Mouse (Mus musculus): ENCODE data around the gene Mgmt.
A peak's percentile ranks its signal among the peaks of the same experiment; 100 is the strongest.

Mgmt gene

DNA sequence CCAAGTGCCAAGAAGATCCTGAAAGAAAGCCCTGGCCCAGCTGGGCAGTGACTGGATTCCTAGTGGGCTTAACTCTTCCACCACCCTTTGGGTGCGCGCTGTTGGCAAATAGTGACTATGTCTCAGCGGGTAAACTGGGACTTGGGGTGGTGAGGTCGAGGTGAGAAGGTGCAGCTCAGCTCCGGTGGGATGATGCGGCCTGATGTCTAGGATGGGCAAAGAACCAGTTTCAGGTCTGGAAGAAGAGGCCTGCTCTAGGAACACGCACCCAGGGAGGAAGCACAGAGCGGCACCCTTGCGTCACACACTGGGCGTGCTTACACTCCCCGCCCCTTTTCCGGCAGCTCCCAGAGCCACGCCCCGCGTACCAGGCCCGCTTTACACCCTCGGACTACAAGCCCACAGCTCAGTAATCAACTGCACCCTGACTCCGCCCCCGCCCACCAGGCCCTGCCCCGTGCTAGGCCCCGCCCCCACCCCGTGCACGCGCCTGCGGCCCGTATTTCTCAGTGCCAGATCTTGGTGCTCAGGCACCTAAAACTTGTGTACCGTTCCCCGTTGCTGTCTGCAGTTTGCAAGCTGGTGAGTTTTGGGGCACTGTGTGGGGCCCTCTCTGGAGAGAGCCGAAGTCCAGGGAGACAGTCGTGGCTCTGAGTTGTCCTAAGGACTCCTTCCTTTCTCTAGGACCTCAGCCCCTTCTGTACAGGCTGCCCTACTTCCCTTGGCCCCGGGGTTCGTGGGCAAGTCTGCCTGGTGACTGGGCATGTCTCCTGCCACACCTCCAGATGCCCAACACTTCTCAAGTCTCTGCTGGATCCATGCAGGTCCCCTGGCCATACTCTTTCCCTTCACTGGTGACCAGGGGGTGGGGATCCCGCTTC is at the start of gene Mgmt:
Gene Mgmt, plus strand, starts transcription at position 509 of the 881 bp plus-strand sequence.
- DNase-seq (ENCODE audit: extremely low spot score): peak; percentile 95

DNA sequence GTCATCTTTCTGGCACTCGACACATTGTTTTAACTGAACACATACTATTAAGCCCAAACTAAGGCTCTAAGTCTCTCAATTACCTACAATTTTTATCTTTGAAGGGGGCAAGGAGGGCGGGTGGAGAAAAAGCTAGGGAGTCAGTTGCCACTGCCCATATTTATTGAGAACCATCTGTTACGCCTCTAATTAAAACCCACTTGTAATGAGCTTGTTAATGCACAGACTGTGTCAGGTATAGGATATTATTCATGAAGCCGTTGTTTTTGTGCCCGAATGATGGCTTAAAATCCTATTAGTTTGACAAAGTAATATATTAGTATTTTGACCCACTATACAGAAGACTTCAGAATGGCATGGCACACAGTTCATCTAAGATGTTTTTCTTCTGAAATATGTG is 49.6 kb upstream of the Mgmt start:
- no peak for DNase-seq (ENCODE audit: extremely low spot score)

DNA sequence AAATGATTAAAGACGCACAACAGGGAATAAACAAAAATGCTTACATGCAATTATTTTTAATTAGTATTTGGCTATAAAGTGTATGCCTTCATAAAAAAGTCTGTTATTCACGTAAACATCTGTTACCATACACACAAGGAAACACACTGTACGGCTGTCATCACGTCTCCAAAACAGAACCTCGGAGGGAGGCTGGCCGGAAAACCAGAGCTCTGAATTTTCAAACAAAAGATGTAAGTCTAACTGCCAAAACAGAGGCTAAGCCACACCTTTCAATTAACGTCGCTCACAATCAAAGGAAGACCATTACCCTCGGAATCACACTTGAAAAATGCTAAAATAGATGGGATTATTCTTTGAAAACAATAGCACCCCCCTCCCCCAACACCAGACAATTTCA is 49.1 kb upstream of the Mgmt start:
- DNase-seq (ENCODE audit: extremely low spot score): no peak

DNA sequence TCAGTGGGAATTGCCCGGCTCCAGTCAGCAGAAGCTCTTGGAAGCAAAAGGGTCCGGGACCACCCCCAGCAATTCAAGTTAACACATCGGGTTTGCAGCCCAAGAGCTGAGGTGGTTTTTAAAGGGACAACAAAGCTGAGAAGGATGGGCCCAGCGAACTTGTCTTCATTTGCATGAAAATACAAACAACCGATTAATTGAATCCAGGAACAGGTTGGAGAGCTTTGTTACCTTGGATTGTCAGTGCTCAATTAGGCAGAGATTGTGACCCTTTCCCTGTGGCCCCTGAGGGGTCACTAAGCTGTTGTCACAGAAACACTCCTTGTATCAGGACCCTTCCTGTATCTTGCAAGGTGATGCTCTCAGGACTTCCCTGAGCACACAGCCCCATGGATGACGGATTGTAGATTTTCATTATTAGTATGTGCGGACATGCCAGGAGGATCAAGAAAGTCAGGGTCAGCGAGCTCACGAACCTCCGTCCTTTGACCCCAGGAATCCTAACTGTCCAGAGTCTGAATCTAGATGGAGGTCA is 48.3 kb upstream of the Mgmt start:
- DNase-seq (ENCODE audit: extremely low spot score): no peak

DNA sequence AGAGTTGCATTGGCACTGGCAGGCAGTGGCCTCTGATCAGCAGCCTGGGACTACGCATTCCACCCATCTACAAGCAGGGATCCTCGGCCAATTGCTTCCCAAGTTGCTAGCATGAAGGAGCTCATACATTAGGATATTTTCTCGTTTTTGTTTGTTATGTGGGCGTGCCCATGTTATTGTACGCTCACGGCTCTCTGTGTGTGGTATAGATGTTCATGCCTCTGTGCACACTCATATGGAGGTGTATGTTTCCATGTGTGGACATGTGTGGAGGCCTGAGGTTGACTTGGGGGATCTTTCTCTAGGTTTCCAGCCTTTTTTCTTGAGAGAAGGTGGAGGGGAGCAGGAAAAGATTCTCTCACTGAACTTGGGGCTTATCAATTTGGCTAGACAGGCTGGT is 46.8 kb upstream of the Mgmt start:
- DNase-seq (ENCODE audit: extremely low spot score): no peak

DNA sequence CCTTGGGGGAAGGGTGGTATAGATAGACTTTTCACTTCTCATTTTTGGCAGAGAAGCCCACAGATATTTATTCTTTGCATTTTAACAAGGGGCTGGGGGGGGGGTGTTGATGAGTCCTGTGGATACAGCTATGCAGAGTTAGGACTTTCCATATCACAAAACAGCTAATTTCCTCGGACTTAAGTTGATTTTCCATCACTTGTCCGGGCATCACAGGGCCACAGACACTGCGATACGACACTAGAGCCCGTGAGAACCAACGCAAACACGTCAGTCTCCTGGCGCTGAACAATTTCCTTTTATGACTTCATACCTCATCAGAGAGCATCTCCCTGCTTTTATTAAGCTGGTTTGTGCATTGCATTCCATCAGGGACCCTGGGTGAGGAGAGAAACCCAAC is 45.7 kb upstream of the Mgmt start:
- DNase-seq (ENCODE audit: extremely low spot score): no peak

DNA sequence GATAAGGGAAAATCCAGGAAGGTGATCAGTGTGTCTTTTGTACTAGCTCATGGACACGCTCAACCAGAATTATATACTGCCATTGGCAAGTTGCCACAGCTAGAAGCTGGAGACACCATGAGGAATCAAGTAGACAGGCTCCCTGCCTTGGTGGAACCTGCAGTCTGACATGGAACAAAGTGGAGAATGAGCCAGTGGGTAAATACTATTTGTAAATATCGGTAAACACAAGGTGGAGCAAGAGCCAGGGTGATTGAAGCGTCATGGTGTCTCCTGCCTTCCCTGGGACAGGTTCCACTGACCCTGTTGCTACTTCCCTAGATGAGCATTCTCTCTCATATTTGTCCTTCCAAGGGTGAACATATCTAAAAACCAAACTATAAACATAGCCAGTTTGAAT is 44.6 kb upstream of the Mgmt start:
- no peak for DNase-seq (ENCODE audit: extremely low spot score)

DNA sequence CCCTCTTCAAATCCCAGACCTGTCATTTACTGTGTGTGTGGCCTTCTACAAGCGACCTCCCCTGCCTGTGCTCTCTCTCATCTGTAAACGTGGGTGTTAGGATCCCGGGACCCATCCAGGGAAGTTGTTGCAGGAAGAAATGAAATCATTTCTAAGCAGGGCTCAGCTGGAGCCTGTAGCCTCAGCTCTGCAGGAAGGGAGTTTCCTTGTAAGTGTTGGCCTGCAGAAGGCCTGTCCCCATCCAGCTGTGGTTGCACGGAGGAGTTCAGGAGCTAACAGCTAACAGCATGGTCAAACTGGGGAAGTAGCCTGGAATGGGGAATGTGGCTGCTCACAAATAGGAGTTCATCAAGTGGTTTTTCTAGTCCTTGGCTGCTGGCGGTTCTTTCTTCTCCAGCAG is 44.1 kb upstream of the Mgmt start:
- no peak for DNase-seq (ENCODE audit: extremely low spot score)

DNA sequence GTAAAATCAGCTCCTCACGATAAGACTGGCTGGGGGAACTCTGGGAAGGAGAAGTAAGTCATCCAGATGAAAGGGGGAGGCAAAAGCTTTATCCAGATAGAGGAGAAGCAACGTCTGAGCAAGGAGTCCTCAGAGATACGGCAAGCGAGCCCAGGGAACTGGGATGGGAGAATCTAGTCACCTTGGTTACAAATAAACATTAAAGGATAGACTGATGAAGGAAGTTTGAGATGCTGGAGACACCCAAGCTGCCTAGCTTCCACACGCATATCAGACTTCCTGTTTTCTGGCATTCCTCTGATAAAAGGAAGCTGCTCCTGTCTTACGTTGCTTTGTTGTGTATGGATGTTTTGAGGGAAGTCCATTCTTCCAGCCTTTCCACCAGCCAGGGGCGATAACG is 42.5 kb upstream of the Mgmt start:
- DNase-seq (ENCODE audit: extremely low spot score): no peak

DNA sequence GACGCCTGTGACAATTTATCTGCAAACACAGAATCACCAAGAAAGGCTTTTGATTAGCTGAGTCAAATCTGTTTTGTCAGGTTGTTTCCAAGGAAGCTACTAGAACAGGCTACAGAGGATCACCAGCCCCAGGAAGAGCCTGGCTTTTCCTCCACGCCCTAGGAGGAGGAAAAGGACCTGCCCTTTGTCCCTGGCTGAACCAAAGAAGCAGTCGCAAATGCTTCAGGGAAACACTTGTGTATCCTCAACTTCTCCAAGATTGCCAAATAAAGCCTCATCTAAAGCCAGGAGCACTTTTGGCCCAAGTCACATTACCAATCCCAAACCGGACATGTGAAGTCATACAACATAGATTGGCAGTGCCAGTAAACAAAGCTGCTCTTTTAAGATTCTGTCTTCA is 41.7 kb upstream of the Mgmt start:
- DNase-seq (ENCODE audit: extremely low spot score): no peak

DNA sequence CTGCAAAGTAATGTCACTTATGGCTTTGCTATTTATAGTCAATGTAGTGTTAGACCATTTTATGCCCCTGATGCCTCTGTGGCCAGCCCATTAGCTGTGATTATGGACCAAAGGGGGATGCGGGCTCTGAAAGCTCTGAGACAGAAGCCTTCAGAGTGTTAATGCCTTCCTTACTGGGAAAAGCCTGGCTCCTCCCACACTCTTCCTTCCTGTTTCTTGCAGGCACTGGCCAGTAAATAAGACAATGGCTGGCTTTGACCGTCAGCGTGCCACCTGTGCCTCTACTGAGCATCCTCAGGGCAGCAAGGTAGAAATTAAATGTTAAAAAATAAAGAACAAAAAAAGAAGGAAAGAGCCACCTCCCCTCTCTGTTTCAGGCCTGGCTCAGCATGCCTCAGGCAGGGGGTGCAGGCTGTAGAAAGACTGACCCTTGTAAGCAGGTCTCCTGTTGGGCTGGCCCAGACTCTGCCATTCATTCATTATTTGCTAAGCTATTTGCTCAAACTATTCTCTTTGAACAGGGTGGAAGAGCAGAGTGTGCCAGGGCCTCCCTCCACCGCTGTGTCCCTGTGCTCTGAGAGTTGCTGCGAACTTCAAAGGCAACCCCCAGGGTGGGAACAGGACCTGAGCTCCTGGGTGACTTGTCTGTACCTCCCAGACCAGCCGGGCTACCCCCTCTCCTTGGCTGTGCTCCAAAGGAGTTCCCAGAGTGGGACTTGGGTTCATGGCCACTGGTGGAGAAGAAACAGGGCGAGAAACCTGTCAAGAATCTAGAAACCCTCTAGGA is 29.5 kb upstream of the Mgmt start:
- DNase-seq (ENCODE audit: extremely low spot score): no peak

DNA sequence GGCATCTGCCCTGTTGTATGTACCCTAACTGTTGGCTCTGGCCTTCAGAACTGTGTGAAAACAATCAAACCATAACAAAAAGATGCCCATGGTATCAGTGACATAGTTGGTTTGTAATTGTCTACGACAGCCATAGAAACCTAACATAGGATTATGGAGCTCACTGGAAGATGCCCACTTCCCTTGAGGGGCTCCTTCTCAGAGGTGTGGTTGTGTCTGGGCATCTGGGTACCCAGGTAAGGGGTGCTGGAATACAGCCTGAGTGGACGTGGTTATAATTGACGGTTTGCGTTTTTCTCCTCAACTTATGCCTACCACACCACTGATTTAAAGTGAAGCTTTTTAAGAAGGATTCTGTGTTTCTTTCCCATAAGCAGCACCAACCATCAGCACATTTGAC is 28.5 kb upstream of the Mgmt start:
- no peak for DNase-seq (ENCODE audit: extremely low spot score)

DNA sequence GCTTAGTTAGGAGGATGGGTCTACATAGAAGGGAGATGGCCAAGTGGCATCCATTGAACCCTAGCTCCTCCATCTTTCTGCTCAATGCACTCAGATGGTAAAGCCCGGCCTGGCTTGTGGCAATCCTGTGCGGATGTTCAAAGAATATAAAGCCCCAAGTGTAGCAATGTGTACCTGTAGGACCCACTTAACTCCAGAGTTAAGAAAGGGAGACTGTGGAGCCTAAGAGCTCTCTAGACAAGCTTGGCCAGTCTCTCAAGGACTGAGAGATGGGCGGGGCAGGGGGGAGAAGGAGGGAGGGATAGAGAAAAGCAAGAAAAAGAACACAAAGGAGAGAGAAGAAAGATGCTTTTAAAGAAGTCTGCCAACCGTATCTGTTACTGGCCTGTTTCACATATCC is 27.9 kb upstream of the Mgmt start:
- DNase-seq (ENCODE audit: extremely low spot score): no peak

DNA sequence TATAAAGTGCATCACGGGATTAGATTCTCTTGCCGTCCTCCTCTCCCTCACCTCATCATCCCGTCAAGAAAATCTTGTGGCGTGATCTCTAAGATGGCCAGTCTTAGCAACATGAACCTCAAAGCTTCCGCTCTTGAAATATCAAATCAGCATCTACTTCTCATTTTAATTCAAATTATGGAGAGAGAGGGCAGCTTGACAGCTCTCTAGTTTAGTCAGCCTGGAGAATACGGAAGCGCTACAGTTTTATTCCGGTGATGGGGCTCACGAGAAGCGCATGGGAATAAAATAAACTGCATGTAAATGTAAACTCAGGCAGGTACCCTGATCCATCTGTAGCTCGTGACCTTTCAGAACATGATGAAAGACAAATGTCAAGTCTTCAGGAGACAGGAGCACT is 22.9 kb upstream of the Mgmt start:
- DNase-seq (ENCODE audit: extremely low spot score): no peak

DNA sequence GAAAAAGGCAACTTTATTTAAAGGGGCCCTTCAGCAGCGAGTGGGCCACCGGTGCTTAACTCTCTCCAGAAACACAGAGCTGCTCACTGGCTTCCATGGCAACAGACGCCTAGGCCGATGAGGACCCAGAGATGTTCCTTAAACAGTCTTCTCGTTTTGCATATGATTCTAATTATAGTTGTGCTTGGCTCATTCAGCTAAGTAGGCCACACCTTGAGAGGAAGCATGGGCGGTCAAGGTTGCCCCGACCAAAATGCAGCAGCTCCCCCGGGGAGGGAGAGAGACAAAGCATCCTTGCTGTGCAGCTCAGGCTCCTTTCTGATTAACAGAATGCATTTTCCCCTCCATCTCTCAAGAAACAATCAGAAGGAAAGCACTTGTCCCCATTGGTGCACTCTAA is 22.4 kb upstream of the Mgmt start:
- no peak for DNase-seq (ENCODE audit: extremely low spot score)

DNA sequence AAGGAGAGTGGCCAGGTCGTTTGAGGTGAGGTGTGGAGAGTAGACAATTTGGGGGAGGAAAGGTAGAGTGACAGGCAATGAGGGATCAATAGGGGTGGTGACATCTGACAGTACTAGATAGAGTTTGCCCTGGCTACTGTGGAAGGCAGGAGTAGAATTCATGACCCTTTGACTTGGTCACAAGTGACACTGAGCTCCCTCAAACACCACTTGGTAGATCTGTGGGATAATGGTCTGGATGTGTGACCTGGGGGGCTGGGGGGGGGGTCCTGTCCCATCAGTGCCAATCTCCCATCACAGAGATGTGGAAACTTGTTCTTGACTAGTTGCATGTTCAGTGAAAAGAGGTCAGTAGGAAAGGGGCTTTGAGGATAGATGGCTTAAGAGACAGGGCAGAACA is 20.0 kb upstream of the Mgmt start:
- no peak for DNase-seq (ENCODE audit: extremely low spot score)

DNA sequence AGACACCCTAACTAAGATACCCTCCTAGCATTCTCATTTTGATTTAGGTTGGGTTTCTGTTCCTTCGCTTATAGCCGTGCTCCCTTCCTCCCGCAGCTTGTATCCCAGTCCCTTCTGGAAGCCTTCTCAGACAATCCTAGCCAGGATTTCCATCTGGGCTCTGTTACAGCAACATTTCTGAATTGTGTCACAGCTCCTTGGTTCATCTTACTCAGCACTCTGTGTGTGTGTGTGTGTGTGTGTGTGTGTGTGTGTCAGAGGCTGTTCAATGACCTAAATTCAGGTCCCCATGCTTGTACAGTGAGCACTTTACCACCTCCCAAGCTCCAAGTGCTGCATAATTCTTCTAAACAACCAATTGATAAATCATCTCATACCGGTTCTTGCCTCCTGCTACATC is 14.0 kb upstream of the Mgmt start:
- DNase-seq (ENCODE audit: extremely low spot score): no peak

DNA sequence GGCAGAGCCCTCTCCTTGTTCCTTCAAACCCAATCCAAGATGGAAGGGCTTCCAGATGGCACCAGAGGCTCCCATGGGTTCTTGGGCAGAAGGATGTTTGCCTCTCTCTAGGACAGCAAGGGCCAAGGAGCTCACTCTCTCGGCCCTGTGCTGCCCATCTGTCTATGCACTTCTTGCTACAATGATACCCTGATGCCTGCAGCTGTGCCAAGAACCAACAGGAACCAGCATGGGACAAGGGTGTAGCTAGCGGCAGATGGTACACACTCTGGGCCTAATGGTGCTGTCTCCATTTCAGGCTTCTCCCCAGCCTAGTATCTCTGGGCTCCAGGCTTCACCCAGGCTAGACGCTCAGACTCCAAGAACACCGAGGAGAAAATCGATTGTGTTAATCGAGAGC is 6.3 kb upstream of the Mgmt start:
- no peak for DNase-seq (ENCODE audit: extremely low spot score)

DNA sequence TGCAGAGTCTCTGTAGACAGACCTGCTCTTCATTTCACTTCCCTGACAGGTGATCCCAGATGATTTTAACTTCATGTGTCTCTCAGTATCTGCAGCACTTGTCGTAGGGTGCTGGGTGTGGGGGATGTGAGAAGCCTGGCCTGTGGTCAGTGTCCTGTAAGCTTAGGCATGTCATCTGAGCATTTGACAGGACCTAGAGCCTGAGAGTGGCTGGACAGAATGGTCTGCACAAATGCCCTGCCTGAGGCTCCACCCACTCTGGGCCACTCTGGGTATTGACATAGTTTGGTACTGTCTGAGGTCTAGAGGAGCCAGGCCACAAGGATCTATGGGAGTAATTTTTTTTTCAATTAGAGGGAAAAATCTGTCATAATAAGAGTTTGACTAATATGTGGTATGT is 942 bp downstream of the Mgmt start:
- no peak for DNase-seq (ENCODE audit: extremely low spot score)

DNA sequence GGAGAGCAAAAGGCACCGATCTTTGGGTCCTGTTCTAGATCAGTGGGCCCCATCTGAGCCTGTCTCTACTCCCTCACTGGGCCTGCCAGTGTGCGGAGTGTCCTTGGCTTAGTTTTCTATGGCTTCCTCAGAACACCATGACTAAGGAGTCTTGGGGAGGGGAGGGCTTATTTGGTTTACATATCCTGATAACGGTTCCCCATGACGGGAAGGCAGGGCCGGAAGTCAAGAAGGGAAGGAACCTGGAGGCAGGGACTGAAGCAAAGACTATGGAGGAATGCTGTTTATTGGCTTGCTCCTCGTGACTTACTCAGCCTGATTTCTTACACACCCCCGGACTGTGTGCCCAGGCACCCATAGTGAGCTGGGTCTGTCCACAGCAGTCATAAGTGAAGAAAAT is 1.4 kb downstream of the Mgmt start:
- no peak for DNase-seq (ENCODE audit: extremely low spot score)

DNA sequence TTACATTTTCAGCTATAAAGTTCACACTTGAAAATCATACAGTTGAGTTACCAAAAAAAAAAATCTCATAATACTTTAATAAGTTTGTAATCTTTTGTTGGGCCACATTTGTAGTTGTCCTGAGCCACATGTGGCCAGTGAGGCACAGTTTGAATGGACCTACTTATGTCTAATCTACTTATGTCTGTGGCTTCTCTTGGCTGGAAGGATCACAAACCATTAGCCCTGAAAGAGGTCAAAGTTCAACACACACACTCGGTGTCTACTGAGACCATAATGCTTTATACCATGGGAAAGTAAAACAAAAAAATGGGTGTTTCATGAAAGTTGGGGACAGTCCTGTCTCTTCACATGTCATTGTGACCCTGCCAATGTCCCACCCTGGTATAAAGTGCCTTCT is 3.1 kb downstream of the Mgmt start:
- no peak for DNase-seq (ENCODE audit: extremely low spot score)

DNA sequence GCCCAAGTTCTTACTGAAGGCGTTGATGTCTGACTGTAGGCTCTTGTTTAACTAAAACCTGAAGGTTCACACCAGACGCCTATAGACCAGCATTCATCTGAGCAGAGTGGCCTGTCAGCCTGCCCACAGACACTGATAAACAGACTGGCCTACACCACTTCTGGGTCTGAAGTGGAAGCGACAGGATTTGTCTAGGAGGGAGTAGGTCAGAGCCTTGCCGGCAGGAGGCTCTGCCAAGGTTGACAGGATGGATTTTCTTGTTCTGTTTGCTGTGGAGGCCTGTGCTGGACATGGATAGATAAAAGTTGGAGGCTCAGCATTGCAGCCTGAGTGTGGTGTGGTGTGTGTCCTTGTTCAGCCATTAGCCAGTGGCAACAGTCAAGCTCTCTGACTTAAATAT is 3.6 kb downstream of the Mgmt start:
- DNase-seq (ENCODE audit: extremely low spot score): no peak

DNA sequence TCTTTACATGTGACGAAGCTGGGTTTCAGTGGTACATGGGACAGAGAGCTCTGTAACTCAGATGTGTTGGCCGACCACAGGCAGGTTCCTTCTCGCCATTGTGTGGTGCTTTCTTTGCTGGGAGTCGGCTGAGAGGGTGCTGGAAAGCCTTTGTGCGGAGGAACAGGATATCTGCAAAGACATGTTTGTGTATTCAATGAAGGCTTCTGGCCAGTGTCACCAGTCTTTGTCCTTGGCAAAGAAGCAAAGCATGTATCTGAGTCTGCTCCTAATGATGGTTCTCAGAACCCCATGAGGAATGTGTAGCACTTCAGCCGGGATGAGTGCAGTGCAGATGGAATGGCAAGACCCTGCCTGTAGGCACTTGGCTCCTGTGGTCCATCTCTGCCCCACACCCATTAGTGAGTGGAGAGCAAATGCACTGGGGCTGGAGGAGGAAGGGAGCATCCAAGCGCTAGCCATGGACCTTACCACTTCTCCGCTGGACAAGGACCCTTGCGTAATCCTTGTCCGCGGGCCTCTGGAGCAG is 14.3 kb downstream of the Mgmt start:
- no peak for DNase-seq (ENCODE audit: extremely low spot score)
